Mouse (Mus musculus) kidney, adult 11 months (tissue): ENCODE measurements around the gene Gm42417.

ENCODE experiments used
- DNase-seq: peaks from one replicate; pipeline ENCODE4 v3.0.0; 2022

Gm42417 gene

DNA sequence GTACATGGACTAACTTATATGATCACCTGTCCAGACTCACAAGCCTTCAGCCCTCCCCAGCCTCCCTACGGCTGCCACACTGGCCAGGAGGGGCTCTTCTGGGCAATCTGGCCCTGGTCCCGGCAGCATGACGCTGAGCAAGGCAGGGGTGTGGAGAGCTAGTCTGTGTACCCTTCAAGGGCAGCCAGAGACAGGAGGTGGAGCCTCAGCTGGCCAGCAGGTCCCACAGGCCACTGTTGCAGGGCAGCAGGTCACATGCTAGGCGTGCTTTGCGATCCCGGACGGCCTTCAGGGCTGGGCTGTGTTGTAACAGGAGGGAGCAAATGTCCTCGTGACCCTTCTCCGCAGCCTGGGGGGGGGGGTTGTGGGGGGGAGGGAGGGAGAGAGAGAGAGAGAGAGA is at the start of gene Gm42417:
Gene Gm42417 (minus strand): TSS at position 244 of the 400 bp plus-strand sequence.
- peak; percentile 97 for DNase-seq

DNA sequence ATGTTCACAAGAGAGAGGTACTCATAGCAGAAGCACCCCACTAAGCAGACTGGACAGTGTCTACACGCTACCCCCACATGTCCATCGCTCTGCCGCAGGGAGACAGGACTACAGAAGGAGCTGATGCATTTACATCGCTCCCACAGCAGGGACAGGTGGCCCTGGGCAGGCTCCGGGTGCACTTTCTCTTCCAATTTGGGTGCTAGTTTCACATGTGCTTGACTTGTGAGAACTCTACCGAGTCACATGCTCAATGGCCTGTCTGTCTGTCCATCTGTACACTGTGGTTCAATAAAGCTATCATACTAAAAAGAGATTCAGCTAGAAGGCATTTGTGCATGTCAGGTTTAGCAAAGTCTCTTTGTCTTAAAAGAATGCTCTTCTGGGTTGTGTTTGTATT is 48.6 kb upstream of the Gm42417 start:
- DNase-seq: no peak

DNA sequence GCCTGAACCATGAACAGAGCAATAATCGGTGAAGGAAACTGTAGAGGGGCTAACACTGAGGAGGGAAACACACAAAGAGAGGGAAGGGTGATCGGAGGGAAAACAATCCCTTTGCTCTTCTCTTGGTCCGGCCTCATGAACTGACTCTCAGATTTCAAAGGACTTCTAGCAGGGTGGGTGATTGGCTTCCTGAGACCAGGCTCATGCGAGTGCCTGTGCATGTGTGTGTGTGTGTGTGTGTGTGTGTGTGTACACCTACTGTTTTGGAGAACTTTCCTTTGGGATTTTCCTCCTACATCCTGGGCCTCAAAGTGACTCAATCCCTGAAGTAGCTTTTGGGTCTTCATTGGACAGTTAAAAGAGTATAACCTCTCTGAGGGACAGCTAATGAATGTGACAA is 47.1 kb upstream of the Gm42417 start:
- DNase-seq: no peak

GRCm38 (mm10) chr1:36583408-36584116 is 44.3 kb upstream of the Gm42417 start:
- DNase-seq: no peak

- no peak for DNase-seq
Measured at GRCm38 (mm10) chr1:36582211-36582610, 43.0 kb upstream of the Gm42417 start.

- DNase-seq: no peak
Measured at GRCm38 (mm10) chr1:36581260-36581659, 42.0 kb upstream of the Gm42417 start.

- no peak for DNase-seq
Measured at GRCm38 (mm10) chr1:36580384-36581207, 41.4 kb upstream of the Gm42417 start.

GRCm38 (mm10) chr1:36579974-36580383 is 40.8 kb upstream of the Gm42417 start:
- no peak for DNase-seq

GRCm38 (mm10) chr1:36576991-36577675 is 37.9 kb upstream of the Gm42417 start:
- DNase-seq: no peak

DNA sequence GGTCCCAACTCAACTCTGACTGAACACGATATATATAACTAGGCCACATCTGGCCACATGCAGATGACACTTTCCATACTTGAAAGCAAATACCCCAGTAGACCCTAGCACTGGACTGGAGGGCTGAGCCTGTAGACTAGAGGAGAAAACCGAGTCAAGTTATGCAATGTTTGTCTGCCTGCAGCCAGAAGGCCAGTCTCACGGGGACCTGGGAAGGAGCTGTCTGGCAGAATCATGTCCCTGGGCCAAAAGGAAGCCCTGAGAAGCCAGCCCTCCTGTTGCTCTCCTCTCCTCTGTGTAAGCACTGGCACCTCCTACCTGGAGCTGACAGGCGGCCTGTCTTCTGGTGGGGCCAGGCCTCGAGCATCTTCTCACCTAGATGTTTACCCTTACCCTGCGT is 36.1 kb upstream of the Gm42417 start:
- no peak for DNase-seq

DNA sequence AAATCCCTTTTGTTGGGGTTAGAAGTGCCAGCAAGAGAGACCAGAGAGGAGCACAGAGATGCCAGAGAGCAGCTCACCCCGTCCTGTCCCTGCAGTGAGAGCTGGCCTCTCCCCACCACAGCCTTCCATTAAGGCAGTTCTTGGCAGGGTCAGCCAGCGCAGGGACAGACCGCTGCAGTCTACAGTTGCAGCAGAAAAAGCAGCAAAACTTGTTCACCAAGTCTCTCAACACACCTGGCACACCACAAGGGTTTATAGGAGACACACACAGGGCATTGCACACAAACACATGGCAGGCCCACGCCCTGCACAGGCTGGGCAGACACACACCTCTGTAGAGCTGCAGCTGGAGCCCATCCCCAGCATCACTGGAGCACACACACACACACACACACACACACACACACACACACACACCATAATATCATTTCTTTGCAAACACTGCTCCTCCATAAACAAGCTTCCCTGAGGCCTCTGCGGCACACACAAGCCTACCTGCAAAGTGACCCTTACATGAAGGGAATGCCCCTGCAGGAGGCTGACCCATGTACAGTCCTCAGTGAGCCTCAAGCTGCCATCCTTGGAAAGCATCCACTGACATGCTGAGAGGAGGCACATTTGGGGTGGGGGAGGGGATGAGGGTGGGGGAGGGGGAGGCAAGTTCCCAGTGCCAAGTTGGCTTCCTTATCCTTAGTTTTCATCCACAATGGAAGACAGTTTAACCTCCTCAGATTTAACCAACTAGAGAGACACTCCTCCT is 35.1 kb upstream of the Gm42417 start:
- no peak for DNase-seq

- DNase-seq: no peak
Measured at GRCm38 (mm10) chr1:36573524-36573923, 34.3 kb upstream of the Gm42417 start.

GRCm38 (mm10) chr1:36572709-36573108 is 33.5 kb upstream of the Gm42417 start:
- no peak for DNase-seq

- DNase-seq: no peak
Measured at GRCm38 (mm10) chr1:36572140-36572700, 33.0 kb upstream of the Gm42417 start.

DNA sequence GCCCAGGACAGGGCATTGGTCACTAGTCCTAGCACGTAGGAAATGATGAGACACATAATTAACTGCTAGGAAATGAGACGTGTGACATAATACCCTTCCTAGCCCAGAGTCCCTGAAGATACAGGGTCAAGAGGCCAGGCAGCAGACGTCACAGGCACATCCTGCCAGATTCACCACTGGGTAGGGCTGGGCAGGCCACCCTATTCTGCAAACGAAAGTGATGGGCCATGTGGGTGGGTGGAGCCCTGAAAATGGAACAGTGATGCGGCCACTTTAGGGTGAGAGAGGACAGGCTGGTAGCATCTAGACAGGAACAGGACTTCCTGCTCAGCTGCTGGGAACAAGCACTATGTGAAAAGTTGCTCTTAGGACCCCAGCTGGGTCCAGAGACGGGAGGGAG is 32.4 kb upstream of the Gm42417 start:
- peak; percentile 83 for DNase-seq

DNA sequence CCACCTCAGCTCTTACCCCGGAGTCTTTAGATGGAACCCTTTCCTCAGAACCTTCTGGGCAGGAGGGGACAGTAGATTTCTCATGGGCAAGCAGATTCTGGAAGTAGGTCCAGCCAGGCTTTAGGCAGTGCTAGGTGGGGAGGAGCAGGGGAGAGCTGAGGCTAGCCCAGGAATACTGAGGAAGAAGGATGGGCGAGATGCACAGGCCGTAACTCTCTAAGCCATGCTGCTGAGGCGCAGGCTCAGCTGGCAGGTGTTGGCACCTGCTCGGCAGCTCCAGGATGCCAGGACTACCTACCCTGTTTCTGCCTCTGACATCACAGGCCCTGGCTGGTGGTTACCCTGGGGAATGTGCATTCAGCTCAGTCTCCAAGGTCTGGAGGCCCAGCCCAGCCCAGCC is 31.1 kb upstream of the Gm42417 start:
- DNase-seq: no peak

GRCm38 (mm10) chr1:36569694-36570276 is 30.6 kb upstream of the Gm42417 start:
- no peak for DNase-seq

DNA sequence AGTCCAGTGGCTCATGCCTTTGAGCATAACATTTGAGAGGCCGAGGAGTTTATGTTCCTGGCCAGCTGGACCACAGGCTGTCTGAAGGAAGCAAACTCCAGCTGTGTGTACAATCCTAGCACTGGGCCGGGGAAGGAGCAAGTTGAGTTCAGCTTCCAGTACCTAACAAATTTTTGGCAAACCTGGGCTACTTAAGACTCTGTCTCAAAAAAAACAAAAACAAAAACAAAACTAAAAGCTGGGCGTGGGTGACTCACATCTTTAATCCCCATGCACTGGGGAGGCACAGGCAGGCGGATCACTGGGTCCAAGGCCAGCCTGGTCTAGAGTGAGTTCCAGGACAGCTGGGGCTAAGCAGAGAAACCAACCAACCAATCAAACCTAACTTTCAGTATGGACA is 29.5 kb upstream of the Gm42417 start:
- DNase-seq: no peak

DNA sequence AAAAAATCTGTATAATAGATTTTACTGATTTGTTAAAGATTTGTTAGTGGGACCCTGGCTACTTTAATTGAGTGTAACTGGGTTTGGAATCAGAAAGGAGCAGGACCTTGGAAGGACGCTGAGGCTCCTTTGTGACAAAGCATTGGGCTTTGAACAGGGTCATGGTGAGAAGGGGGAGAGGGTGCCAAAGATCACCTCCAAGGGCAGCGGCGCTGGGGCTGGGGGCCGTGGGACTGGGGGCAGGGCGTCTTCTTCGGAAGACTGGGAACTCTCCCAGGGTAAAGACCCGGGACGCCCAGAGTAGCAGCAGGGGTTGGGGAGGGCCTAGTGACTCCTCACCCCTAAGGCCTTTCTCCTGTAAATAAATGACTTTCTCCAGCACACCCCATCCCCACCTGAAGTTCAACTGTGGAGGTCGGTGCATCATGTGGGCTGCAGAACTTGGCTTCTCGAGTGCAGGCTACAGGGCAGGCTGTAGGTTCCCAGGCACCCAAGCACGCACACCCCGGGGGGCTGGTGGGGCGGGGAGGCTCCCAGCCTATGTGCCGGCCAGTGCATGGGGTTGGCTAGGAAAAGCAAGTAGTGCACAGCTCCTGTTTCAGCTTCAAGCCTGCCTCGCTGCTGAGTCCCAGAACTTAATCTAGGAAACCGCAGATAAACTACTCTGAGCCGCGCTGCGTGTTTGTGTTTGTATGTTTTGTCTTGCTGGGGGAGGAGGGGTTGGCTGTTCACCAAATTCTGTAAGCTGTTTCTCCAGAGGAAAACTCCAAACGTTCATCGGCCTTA is 28.8 kb upstream of the Gm42417 start:
- no peak for DNase-seq

DNA sequence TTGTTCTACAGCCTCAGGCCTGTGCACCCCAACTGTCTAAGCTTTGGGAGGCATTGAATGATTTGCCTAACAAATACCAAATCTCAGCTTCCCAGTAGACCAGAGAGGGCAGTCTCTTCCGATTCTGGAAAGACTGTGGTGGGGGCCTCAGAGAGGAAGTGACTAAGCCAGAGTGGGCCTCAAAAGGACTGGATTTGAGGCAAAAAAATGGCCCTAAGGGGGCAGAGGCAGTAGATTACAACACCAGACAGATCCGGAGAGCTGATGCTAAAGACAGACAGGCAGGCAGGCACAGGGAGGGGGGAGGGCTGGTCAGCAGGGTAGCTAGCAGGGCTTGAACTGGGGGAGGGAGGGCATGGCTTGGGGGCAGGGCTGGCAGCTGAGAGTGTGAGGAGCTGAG is 27.2 kb upstream of the Gm42417 start:
- no peak for DNase-seq

DNA sequence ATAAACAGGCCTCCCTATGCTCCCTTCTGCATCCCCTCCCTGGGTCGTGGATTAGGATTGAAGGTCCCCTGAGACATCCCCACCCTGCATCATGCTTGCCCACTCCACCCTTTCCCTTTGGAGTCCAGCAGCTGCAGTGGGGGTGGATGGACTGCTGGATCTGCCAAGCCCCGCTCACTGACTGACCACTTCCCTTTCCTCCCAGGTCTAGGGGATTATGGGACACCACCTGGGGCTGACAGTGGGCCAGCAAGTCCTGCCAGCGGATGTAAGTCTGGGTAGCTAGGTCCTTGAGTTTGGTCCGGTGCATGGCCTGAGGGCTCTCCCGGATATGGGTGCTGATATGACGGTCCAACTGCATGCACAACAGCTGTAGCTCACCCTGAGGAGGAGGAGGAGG is 24.9 kb upstream of the Gm42417 start:
- peak; percentile 54 for DNase-seq
